Mouse (Mus musculus) brain, embryonic 14.5 days (tissue): ENCODE measurements at regions not wholly inside any gene's neighbourhood (a gene's known extent, or its start where the extent isn't known, plus 50 kb on each side); places are given as distances from the start of the nearest gene placed in this dataset.

Experiments
- CTCF ChIP-seq: fragments of 200-500 bp; IDR thresholded peaks from 2 replicates; pipeline ENCODE4 v1.5.1; 2012; ENCODE audit warnings: inconsistent platforms, mild to moderate bottlenecking, moderate library complexity, borderline replicate concordance; ENCODE audit not compliant: insufficient read depth, insufficient read length; ENCODE audit errors: extremely low read depth
- POLR2A ChIP-seq: fragments of 200-500 bp; IDR thresholded peaks from 2 replicates; pipeline ENCODE4 v1.6.1; 2012; ENCODE audit warnings: mild to moderate bottlenecking, inconsistent platforms, borderline replicate concordance; ENCODE audit not compliant: poor library complexity, insufficient read depth, insufficient read length, severe bottlenecking; ENCODE audit errors: extremely low read depth

GRCm38 (mm10) chr9:62203556-62203955 is 78.5 kb downstream of the Spesp1 start:
- no peak for TF ChIP-seq POLR2A
- no peak for TF ChIP-seq CTCF
